Mouse (Mus musculus): ENCODE measurements around the gene Tgfbr2. TPM values are rescaled to one million over a fixed set of nuclear protein-coding genes. Genes with fewer than 3 reads are reported as not detected.
"Not testable (repeated sequence)": the region's sequence is repeated elsewhere in the genome, so short reads cannot be mapped to it uniquely, and the experiment has no call there.

The Tgfbr2 gene
- polyA plus RNA-seq, 1 experiment from 2014 or later, result 8.8 TPM

GRCm38 (mm10) chr9:116071561-116071960 lies 103.6 kb downstream of the Tgfbr2 start:
- not testable (repeated sequence) for H3K4me1 ChIP-seq (replicated peaks; ENCODE audit: control insufficient read depth, insufficient read depth, low read length); ATAC-seq (ENCODE audit: low FRiP score)

DNA sequence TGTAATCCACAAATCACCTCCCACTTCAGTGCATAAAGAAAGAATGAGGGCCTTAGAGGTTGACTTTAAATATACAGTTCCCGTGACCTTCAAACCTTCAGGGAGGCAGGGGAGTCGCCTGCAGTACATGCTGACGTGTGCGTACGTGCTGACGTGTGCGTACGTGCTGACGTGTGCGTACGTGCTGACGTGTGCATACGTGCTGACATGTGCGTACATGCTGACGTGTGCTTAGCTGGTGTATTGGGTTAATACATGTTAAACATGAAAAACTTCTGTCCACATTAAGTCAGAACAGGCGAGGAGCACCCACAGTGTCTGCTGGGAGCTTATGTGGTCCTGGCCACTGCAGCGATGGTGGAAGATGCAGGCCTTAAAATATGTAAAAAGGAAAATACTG lies 110.4 kb downstream of the Tgfbr2 start:
- H3K4me2 ChIP-seq (replicated peaks; ENCODE audit: low read depth, low read length), result no peak overlapping the region
- H3K27me3 ChIP-seq (ENCODE audit: control insufficient read depth, insufficient read depth, low read length), result no peaks in the 10 kb centered on the region
- 92% methylated on average over 17 of the region's 17 CpGs for WGBS
- DNase-seq (ENCODE audit: low spot score) (no peak), ATAC-seq (ENCODE audit: low FRiP score) (no peak)
- H3K27ac ChIP-seq (ENCODE audit: low read depth, low read length), result no peak overlapping the region
- no peaks in the 10 kb centered on the region for H3K36me3 ChIP-seq (ENCODE audit: control insufficient read depth, insufficient read depth, low read length)
- no peak overlapping the region for H3K9ac ChIP-seq (ENCODE audit: low read depth, low read length)
- H3K4me3 ChIP-seq (ENCODE audit: low read depth, low read length), result no peak overlapping the region
- H3K4me1 ChIP-seq (replicated peaks; ENCODE audit: control insufficient read depth, insufficient read depth, low read length), result no peaks in the 10 kb centered on the region
- no peaks in the 10 kb centered on the region for H3K9me3 ChIP-seq (ENCODE audit: control insufficient read depth, low read length)

More at GRCm38 (mm10) chr9:116071561-116071960, 103.6 kb downstream of the Tgfbr2 start:
- H3K27ac ChIP-seq (ENCODE audit: low read depth, low read length); H3K4me2 ChIP-seq (replicated peaks; ENCODE audit: low read depth, low read length); DNase-seq (ENCODE audit: low spot score); H3K9me3 ChIP-seq (ENCODE audit: control insufficient read depth, low read length); H3K9ac ChIP-seq (ENCODE audit: low read depth, low read length); H3K4me3 ChIP-seq (ENCODE audit: low read depth, low read length); H3K27me3 ChIP-seq (ENCODE audit: control insufficient read depth, insufficient read depth, low read length); H3K36me3 ChIP-seq (ENCODE audit: control insufficient read depth, insufficient read depth, low read length): not testable (repeated sequence)
- WGBS, result 92% methylated on average over 1 of the region's 1 CpGs

DNA sequence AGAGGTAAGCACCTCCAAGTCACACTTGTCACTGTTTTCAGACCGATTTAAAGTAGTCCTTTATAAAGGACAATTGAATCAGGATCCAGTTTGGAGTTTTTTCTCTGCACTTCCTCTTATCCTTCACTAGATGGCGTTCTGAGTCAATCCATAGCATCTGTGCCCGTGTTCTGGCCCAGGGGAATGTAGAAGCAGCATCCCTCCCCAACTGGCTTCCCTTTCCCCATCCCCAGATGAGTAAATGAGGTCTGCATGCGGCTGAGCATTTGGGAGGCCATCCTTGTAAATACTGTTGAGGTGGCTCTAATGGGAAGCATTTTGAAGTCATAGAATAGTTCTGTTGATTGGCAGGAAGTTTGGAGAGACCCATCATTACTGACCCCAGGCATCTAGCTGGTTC lies 114.5 kb downstream of the Tgfbr2 start:
- Histone ChIP-seq H3K4me1 (replicated peaks; ENCODE audit: control insufficient read depth, insufficient read depth, low read length) (no peaks in the 10 kb centered on the region), H3K27ac (ENCODE audit: low read depth, low read length) (no peak overlapping the region), H3K4me2 (replicated peaks; ENCODE audit: low read depth, low read length) (no peak overlapping the region), H3K9ac (ENCODE audit: low read depth, low read length) (no peak overlapping the region), H3K9me3 (ENCODE audit: control insufficient read depth, low read length) (no peaks in the 10 kb centered on the region), H3K4me3 (ENCODE audit: low read depth, low read length) (no peak overlapping the region), H3K36me3 (ENCODE audit: control insufficient read depth, insufficient read depth, low read length) (no peaks in the 10 kb centered on the region), H3K27me3 (ENCODE audit: control insufficient read depth, insufficient read depth, low read length) (no peaks in the 10 kb centered on the region)
- ATAC-seq (ENCODE audit: low FRiP score) (no peak), DNase-seq (ENCODE audit: low spot score) (peak; percentile 42)
- 13% methylated on average over 4 of the region's 4 CpGs for WGBS

- H3K9me3 ChIP-seq (ENCODE audit: control insufficient read depth, low read length), result no peaks in the 10 kb centered on the region
- peak; percentile 45; the same call in 1 of the 2 replicates for ATAC-seq (ENCODE audit: low FRiP score)
These were observed 116.0 kb downstream of the Tgfbr2 start for GRCm38 (mm10) chr9:116059156-116059555.

DNA sequence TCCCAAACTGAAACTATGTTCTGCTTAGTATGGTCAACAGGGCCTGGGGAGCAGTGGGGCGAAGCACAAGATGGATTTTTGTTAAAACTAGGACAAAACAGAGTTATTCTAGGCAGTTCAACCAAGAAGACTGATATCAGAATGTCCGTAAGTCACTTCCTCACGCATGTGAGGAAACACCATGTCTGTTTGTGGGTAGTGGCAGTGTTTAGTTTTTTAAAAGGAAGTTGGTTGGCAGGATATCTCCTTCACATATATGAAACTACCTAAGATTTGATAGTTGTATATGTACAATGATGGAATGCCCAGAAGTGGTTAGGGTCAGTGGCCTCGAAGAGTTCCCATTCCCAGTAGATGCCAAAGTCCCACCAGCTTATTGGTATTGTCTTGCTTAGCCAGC lies 116.7 kb downstream of the Tgfbr2 start:
- DNase-seq (ENCODE audit: low spot score) (no peak), ATAC-seq (ENCODE audit: low FRiP score) (no peak)
- Histone ChIP-seq H3K9ac (ENCODE audit: low read depth, low read length) (no peak overlapping the region), H3K4me2 (replicated peaks; ENCODE audit: low read depth, low read length) (no peak overlapping the region), H3K27ac (ENCODE audit: low read depth, low read length) (no peak overlapping the region), H3K4me1 (replicated peaks; ENCODE audit: control insufficient read depth, insufficient read depth, low read length) (no peaks in the 10 kb centered on the region), H3K27me3 (ENCODE audit: control insufficient read depth, insufficient read depth, low read length) (no peaks in the 10 kb centered on the region), H3K9me3 (ENCODE audit: control insufficient read depth, low read length) (no peaks in the 10 kb centered on the region), H3K36me3 (ENCODE audit: control insufficient read depth, insufficient read depth, low read length) (no peaks in the 10 kb centered on the region), H3K4me3 (ENCODE audit: low read depth, low read length) (no peak overlapping the region)
- 91% methylated on average over 4 of the region's 4 CpGs for WGBS

More at GRCm38 (mm10) chr9:116059156-116059555, 116.0 kb downstream of the Tgfbr2 start:
- no peak overlapping the region for H3K27ac ChIP-seq (ENCODE audit: low read depth, low read length)
- H3K36me3 ChIP-seq (ENCODE audit: control insufficient read depth, insufficient read depth, low read length), result no peaks in the 10 kb centered on the region
- H3K9ac ChIP-seq (ENCODE audit: low read depth, low read length), result no peak overlapping the region
- no peak overlapping the region for H3K4me2 ChIP-seq (replicated peaks; ENCODE audit: low read depth, low read length)
- peak; percentile 30 for DNase-seq (ENCODE audit: low spot score)
- 69% methylated on average over 4 of the region's 4 CpGs for WGBS
- no peaks in the 10 kb centered on the region for H3K4me1 ChIP-seq (replicated peaks; ENCODE audit: control insufficient read depth, insufficient read depth, low read length)
- H3K27me3 ChIP-seq (ENCODE audit: control insufficient read depth, insufficient read depth, low read length), result no peaks in the 10 kb centered on the region
- H3K4me3 ChIP-seq (ENCODE audit: low read depth, low read length), result no peak overlapping the region

GRCm38 (mm10) chr9:116053976-116054375 lies 121.2 kb downstream of the Tgfbr2 start:
- 85% methylated on average over 8 of the region's 8 CpGs for WGBS
- H3K4me1 ChIP-seq (replicated peaks; ENCODE audit: control insufficient read depth, insufficient read depth, low read length), result no peaks in the 10 kb centered on the region

DNA sequence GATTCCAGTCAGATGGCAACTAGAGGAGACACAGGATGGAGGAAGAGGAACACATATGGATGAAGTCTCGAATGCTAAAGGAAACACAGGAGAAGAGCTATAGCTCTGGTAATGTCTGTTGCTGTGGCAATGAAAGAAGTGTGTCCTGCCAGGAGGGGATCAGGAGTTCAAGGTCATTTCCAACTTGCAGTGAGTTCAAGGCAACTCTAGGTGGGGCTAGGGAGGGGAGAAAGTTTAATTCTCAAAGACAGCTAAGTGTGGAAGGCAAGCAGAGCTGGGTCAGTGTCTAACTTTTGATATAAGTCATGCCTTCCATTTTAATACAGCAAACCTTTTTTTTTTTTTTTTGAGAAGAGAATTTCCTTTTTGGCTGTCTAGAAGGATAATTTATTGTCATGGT lies 125.2 kb downstream of the Tgfbr2 start:
- Histone ChIP-seq H3K4me3 (ENCODE audit: low read depth, low read length) (no peak overlapping the region), H3K27me3 (ENCODE audit: control insufficient read depth, insufficient read depth, low read length) (no peaks in the 10 kb centered on the region), H3K9me3 (ENCODE audit: control insufficient read depth, low read length) (no peaks in the 10 kb centered on the region), H3K27ac (ENCODE audit: low read depth, low read length) (no peak overlapping the region), H3K4me1 (replicated peaks; ENCODE audit: control insufficient read depth, insufficient read depth, low read length) (no peaks in the 10 kb centered on the region), H3K9ac (ENCODE audit: low read depth, low read length) (no peak overlapping the region), H3K4me2 (replicated peaks; ENCODE audit: low read depth, low read length) (no peak overlapping the region), H3K36me3 (ENCODE audit: control insufficient read depth, insufficient read depth, low read length) (no peaks in the 10 kb centered on the region)
- ATAC-seq (ENCODE audit: low FRiP score), result no peak
- 84% methylated on average over 1 of the region's 1 CpGs for WGBS
- DNase-seq (ENCODE audit: low spot score), result no peak

More at GRCm38 (mm10) chr9:116053976-116054375, 121.2 kb downstream of the Tgfbr2 start:
- ATAC-seq (ENCODE audit: low FRiP score), result no peak
- H3K9me3 ChIP-seq (ENCODE audit: control insufficient read depth, low read length), result no peaks in the 10 kb centered on the region
- H3K9ac ChIP-seq (ENCODE audit: low read depth, low read length), result no peak overlapping the region
- H3K27me3 ChIP-seq (ENCODE audit: control insufficient read depth, insufficient read depth, low read length), result no peaks in the 10 kb centered on the region
- H3K4me3 ChIP-seq (ENCODE audit: low read depth, low read length), result no peak overlapping the region
- no peak overlapping the region for H3K4me2 ChIP-seq (replicated peaks; ENCODE audit: low read depth, low read length)
- no peak for DNase-seq (ENCODE audit: low spot score)
- no peak overlapping the region for H3K27ac ChIP-seq (ENCODE audit: low read depth, low read length)
- H3K36me3 ChIP-seq (ENCODE audit: control insufficient read depth, insufficient read depth, low read length), result no peaks in the 10 kb centered on the region

DNA sequence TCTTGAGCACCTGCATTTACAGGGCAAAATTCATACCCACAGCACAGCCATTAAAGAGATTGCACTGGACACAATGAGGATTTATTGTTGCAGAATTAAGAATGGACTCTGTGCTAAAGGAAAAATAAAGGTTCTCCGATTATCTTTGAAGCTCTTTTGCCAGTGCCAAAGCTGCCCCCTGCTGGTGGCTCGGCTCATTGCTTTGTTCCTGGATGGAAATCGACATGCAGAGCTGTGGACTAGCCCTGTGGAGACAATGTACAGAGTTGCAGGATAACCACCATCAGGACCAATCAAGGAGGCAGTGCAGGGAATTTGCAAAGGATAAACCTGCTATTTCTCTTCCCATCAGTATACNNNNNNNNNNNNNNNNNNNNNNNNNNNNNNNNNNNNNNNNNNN lies 133.4 kb downstream of the Tgfbr2 start:
- Histone ChIP-seq H3K36me3 (ENCODE audit: control insufficient read depth, insufficient read depth, low read length) (no peaks in the 10 kb centered on the region), H3K9ac (ENCODE audit: low read depth, low read length) (no peak overlapping the region), H3K9me3 (ENCODE audit: control insufficient read depth, low read length) (no peaks in the 10 kb centered on the region), H3K4me1 (replicated peaks; ENCODE audit: control insufficient read depth, insufficient read depth, low read length) (no peaks in the 10 kb centered on the region), H3K27ac (ENCODE audit: low read depth, low read length) (no peak overlapping the region), H3K4me2 (replicated peaks; ENCODE audit: low read depth, low read length) (no peak overlapping the region), H3K27me3 (ENCODE audit: control insufficient read depth, insufficient read depth, low read length) (no peaks in the 10 kb centered on the region), H3K4me3 (ENCODE audit: low read depth, low read length) (no peak overlapping the region)
- ATAC-seq (ENCODE audit: low FRiP score), result no peak
- DNase-seq (ENCODE audit: low spot score), result peak; percentile 89
- 25% methylated on average over 3 of the region's 3 CpGs for WGBS

- Histone ChIP-seq H3K36me3 (ENCODE audit: control insufficient read depth, insufficient read depth, low read length) (no peaks in the 10 kb centered on the region), H3K4me3 (ENCODE audit: low read depth, low read length) (no peak overlapping the region), H3K27ac (ENCODE audit: low read depth, low read length) (no peak overlapping the region), H3K9me3 (ENCODE audit: control insufficient read depth, low read length) (no peaks in the 10 kb centered on the region), H3K4me2 (replicated peaks; ENCODE audit: low read depth, low read length) (no peak overlapping the region), H3K4me1 (replicated peaks; ENCODE audit: control insufficient read depth, insufficient read depth, low read length) (no peaks in the 10 kb centered on the region), H3K27me3 (ENCODE audit: control insufficient read depth, insufficient read depth, low read length) (no peaks in the 10 kb centered on the region), H3K9ac (ENCODE audit: low read depth, low read length) (no peak overlapping the region)
- ATAC-seq (ENCODE audit: low FRiP score) (no peak), DNase-seq (ENCODE audit: low spot score) (peak; percentile 12)
- WGBS, result 70% methylated on average over 4 of the region's 4 CpGs
These were observed 133.8 kb downstream of the Tgfbr2 start for GRCm38 (mm10) chr9:116041369-116041768.
